Mouse (Mus musculus) embryo, embryonic 11.5 days (tissue): Measurements from ENCODE around the gene Aven.

Experiments used
- DNase-seq: peaks from one replicate; pipeline ENCODE4 v3.0.0-alpha.2; 2012; ENCODE audit warnings: low read depth, low spot score

The Aven gene

DNA sequence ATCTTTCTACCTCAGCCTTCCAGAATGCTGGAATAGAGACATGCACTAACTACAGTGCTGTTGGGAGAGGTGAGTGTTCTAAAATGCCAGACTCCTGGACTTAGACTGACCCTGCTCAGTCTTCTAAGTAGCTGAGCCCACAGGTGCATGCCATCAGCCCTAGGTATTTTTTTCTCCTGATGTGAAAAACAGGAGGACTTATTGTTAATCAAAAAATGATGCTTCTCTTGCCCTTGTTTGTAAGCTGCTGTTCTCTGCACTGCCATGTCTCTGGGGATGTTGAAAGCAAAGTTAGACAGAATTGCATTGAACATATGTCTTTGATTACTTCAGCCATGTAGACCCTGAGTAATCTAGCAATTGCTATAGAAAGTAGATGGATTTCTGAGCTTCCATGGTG is 64.7 kb downstream of the Aven start:
- DNase-seq: no peak

DNA sequence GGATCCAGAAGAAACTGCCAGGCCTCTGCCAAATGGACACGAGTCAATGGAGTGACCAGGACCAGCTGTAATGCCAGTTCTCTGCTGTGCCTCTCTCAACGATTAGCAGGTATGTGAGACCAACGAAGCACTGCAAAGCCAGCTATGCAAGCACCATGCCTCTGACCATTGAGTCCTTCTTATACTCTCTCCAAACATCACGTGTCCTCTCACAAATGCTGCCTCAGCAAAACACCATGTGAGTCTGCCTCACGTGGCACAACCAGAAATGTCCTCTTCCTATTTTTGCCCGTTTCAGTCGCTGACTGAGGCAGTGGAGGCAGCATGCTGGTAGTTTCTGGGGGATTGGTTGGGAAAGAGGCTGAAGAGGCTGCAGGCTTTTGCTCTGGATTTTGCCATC is 68.8 kb downstream of the Aven start:
- no peak for DNase-seq

DNA sequence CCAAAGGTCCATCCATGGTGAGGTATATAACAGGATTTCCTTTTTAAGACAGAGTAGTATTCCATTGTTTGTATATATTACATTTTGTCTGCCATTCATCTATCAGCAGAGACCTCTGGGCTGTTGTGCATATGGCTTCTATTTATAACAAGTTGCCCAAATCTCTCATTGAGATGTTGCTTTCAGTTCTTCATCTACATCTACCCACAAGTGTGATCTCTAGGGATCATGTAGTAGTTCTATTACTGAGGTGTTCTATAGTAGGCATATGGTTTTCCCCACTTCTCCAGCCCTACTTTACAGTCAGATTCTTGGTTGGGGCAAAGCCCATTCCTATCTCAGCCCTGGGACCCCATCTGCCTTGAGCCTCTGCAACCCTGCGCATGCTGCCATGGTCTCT is 72.3 kb downstream of the Aven start:
- no peak for DNase-seq

DNA sequence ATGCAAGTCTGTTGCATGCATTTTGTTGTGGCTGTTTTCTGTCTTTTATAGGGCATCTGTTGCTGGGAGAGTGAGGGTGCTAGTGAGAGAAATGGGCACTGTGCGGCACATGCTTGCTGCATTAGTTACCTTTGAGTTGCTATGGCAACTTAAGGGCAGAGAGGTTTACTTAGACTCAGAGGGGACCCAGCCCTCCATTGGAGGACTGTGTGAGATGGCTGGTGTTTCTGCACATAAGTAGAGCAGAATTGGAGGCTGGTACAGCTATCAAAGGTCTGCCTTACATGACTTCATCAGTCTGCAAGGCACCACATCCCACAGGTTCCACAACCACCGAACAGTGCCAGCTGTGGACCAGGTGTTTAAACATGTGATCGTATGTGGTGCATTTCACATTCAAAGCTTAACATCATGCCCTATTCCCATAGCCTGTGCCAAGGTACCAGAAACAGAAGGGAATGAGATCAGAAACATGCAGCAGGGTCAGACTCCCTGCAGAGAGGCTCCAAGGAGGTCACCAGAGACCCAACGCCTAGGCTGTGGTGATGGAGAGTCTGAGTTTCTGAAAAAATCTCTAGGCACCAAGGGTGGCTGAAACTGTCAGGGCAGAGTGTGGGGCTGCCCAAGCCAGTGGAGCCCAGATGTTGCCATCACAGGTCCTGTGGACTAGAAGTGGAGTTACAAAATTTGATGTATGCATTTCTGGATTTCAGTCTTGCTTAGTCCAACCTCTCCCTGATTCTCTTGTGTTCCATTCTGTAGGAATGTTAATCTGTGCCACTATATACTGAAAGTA is 73.7 kb downstream of the Aven start:
- no peak for DNase-seq

DNA sequence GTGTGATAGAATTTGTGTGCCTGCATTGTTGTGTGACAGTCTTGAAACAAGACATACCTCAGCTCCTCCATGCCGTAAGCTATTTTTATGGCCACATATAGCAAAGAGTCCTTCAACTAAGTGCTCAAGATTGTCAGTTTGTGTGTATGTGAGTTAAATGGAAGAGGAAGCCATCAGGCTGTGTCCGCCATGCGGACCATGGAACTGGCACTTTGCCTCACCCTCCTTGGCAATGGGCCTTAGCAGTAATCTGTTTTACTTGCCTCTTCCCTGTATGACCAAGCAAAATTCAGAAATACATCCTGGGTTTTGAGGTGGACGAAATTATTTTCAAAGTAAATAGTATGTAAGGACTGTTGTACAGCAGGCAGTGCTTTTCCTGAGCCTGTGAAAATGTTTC is 75.0 kb downstream of the Aven start:
- no peak for DNase-seq

DNA sequence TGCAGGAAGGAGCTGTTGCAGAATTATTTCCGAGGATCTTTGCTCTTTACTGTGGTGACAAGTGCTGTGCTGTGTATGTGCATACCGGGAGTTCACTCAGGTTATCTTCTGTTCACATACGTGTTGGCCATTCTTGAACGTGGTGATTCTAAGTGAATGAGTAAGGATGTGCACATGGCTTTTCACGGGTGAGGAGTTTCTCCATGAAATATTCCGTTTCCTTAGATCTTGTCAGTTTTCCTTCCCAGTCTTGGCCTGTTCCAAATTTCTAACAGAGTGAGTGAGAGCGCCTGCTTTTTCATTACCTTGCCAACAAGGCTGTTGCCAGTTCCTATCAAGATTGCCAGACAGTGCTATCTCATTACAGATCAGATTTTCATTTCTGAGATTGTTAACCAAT is 98.2 kb downstream of the Aven start:
- DNase-seq: no peak

DNA sequence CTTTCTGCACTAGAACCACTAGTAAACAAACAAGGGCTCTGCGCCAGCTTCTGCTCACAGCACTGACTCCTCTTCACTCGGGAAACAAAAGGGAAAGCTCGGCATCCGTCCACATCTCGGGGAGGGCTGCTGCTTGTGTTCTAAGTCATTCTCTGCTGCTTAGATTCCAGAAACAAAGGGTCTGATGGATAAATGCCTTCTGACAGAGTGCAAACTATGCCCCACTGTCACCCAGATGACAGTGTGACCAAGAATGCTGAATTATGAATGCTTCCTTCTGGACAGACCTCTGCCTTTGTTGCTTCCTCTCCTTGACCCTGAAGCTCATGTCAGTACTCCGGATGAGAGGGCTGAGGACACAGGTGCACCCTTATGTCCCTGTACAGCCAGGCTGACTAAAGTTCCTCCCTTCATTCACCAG is 98.7 kb downstream of the Aven start:
- no peak for DNase-seq

DNA sequence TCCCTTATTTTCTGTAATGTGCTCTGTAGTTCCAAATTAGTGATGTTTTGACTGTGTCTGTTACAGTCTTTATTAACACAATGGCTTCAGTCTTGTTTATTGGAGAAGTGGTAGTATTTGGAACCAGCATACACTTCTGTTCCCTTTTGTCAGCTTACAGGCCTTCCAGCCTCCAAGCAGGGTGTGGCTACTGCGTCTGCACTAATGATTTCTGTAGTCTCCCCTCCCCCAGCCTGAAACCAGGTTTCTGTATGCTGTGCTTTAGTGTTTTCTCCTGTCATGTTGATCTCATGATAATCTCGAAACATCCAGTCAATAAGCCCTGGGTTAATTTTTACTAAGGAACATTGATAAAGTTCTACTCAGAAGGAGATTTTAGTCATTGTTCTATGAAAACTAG is 100.6 kb downstream of the Aven start:
- no peak for DNase-seq

DNA sequence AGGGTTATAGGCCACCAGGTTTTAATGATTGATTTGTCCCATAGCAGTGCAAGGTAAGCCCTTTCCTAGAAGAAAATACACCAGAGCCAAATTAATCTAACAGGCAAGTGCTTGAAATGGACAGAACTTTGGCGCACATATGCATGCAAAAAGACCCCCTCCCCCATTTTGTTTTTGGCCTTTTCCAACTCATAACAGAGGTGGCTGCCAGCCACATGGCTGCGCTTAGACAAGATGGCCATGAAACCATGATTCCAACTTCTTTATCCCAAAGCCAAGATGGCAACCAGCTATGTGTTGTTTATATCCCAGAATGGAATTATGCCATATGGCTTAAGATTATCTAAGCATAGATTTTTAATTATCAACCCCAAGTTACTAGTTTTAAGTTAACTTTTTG is 101.0 kb downstream of the Aven start:
- DNase-seq: no peak

DNA sequence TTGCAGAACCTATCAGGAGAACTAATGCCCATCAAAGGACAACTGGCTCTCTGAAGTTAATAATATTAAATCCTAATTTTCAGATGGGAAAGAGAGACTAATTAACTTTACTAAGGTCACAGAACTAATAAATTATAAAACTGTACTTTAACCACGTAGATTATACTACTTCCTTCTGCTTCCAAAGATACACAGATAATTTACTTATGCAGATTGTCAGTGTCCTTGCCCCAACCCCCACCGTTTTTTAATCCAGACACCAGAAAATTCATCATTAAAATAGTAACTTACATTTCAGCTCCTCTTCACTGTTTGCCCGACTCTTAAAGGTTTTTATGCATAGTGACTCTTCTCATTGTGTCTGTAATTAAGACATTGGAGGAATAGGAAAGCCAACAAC is 103.0 kb downstream of the Aven start:
- DNase-seq: no peak

DNA sequence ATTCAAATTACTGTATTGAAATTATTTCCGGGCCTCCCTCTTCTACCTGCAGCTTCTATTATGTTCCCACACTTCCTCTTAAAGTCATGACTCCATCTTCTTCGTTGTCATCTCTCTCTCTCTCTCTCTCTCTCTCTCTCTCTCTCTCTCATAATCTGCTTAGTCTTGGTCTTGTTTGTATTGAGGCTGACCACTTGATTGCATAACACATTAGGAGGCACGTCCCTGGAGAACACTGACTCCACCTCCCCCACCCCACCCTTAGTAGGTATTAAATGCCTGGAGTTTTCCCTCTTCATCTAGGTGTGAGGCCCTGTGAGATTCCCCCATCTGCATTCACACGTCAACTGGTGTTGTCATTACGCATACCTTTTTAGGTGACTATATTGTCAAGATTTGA is 103.7 kb downstream of the Aven start:
- DNase-seq: no peak

DNA sequence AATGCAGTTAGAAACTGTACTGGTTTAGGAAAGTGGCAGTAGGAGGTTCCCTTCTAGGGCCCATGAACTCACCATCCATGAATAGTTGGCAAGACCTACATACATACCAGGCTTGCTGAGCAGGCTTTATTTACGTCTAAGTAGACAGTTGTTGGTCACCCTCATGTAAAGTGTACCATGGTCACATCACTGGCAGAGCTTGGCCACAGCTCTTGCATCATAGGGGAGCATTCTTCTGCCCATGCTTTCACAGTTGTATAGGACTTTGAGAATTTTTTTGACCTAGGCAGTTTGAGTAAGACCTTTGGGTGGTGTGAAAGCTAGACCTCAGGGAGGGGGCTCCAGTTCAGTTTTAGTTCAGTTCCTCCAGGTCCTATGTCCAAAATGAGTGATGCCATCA is 104.3 kb downstream of the Aven start:
- no peak for DNase-seq

DNA sequence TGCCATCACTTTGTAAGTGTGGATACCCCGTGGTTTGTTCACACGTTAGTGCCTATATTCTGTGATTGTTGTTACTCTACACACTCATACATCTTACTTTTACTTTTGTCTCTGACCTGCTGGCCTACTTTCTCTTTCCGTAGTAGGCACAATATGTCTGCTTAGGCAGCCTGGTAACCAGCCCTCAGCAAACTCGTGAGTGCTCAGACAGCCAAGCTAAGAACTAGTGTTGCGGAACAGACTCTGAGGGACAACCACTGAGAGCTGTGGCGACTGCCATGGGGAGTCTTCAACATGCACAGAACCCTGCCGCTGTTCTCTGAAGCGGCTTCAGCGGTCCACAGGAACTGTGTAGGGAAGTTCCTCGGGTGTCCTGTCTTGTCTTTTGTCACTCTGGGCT is 107.5 kb downstream of the Aven start:
- DNase-seq: no peak

DNA sequence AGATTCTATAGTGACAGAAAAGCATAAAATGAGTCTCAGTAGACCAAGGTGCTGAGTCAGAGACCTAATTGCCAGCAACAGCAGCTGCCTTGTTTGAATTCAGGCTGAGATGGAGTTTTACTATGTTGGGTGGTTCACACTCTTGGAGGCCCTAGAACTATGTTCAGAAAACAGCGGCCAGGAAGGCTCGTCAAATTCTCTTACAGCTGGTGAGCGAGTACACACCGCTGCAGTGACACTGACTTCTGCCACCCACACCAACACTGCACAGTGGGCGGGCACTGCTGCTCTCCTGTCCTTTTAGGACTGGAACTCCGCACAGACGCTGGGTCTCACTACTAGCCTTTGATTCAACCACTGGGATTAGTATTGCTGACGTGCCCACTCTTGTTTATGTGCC is 109.7 kb downstream of the Aven start:
- DNase-seq: no peak

DNA sequence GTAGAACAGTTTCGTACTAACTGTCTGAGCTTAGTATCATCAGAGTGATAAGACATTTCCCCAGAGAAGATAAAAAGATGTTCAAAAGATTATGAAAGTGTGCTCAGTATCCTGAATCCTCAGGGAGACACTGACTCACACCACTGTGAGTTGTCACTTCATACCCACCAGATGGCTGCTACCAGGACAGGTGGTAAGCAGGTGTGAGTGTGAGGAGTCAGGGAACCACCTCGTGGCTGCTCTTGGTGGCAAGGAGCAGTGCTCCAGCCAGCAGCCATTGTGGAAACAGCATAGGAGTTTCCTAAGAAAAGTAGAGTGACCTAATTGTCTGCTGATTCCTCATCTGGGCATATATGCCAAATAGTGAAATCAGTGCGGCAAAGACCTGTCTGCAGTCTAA is 113.8 kb downstream of the Aven start:
- no peak for DNase-seq

DNA sequence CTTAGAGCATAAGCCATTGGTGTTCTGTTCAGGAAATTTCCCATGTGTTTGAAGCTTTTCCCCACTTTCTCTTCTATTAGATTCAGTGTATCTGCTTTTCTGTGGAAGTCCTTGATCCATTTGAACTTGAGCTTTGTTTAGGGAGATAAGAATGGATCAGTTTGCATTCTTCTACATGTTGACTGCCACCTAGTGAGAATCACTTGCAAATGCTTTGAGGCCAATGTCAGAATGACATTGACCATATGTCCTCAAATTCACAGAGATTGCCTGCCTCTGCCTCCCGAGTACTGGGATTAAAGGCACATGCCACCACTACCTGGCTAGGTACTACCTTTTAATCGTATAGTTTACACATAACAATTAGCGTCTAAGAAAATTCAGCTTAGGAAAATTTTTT is 119.9 kb downstream of the Aven start:
- no peak for DNase-seq

DNA sequence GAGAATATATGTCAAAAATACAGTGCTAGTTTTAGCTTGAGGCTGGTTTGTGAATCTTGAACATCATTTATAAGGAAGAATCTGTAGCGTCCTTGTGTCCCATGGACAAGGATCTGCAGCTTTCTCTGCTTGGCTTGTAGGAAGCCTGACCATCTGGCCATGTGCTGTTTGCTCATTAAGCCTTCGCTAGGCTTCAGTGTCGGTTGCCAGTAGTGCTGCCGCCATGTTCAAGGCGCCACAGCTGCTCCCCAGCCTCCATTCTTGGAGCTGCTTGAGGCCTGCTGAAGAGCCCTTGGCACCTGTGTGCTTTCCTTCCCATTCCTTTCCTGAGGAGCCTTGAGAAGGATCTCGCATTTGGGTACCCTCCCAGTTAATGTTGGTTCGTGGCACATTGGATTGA is 121.6 kb downstream of the Aven start:
- DNase-seq: no peak

DNA sequence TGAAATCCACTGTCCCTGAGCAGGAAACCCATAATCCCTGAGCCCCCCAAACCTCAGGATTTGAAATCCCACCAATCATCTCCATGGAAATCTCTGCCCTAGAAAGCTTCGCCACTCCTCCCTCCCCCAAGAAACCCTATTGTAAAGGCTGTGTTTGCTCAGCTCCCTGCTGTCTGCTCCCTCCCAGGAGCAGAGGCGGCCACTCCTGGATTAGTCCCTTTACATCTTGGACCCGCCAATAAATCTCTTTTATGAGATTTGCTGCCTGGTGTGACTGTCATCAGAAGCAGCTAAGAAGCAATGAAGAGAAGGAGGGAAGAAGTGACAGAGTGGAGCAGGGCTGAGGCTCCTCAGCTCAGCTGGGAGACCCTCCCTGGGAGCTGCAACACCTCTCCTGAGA is 124.4 kb downstream of the Aven start:
- DNase-seq: peak; percentile 22

DNA sequence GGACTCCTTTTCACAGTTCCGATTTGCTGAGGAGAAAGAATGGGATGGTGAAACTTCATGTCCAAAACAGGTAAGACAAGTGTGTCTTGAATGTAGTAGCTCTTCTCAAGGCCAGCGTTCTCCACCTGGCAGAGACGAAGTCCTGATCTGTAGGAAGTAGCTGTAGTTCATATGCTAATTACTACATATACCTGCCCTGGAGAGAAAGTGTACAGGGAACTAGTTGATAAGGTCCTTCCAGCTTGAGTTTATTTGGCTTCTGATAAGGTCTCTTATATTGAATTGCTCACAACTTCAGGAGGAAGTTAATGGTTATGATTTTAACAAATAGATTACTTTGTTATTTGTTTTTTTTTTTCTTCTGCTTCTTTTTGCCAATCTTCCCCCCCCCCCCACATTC is 132.4 kb downstream of the Aven start:
- DNase-seq: no peak

DNA sequence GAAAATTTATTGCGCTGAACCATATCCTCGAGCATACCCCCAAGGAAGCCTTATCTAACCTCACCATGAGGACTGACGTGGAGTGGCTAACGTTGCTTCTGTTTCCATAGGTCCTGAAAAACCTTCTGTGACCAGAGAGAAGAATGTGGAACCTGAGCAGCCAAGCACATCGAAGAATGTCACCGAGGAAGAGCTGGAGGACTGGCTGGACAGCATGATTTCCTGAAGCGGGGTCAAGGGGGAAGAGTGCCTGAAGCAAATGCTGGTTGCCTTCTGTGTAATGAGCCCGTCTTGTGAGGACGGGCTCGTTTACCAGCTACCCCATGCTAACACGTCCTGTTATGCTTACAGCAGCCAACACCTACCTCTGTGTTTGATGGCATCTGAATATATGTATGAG is 137.9 kb downstream of the Aven start:
- DNase-seq: no peak

DNA sequence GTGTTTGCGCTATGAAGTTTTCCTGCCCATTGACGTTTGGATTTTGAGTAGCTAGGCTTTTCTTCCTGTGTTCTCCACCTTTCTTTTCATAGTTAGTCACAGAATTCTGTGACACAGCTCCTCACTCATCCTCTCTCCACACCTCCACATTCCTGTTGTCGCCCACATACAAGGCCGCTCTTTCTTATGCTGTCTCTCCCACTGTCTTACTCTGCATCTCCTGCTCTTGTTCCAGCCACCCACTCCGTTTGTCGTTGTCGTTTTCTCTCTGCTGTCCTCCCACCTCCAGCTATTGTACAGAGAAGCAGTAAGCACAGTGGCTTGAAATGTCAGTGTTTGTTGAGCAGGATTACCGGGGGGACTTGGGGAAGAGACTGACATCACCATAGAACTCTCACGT is 139.8 kb downstream of the Aven start:
- no peak for DNase-seq

DNA sequence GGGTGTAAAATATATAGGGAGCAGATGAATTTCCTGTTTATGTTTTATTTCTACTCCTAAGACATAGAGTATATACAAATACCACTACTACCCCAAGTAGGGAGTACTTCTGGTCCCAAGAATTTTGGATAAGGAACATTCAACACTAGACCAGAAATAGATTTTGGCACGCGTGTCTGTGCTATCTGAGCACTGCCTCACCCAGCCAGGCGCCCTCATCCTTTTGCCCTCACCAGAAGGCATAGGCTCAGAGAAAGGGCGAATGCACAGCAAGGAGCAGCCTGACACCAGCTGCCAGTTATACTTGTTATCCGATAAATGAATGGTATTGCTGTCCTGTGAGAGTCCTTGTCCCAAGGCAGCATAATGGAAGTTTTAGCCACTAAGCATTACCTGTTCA is 144.4 kb downstream of the Aven start:
- no peak for DNase-seq

DNA sequence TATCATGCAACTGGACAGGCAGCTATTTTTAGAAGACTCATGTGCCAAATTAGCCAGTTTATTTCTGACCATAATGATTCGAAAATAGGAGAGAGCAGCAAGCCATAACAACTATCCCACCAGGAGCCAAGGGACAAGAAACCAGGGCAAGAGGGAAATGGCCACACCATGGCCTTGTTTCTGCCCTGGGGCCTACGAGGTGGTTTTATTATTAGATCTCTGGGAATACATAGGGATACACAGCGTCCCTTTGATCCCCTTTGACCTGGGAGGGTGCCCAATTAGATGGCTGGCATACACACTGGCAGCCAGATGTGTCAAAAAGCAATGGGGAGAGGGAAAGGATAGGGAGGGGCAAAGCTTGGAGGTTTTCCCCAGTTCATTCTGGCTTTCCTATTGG is 161.1 kb downstream of the Aven start:
- no peak for DNase-seq

DNA sequence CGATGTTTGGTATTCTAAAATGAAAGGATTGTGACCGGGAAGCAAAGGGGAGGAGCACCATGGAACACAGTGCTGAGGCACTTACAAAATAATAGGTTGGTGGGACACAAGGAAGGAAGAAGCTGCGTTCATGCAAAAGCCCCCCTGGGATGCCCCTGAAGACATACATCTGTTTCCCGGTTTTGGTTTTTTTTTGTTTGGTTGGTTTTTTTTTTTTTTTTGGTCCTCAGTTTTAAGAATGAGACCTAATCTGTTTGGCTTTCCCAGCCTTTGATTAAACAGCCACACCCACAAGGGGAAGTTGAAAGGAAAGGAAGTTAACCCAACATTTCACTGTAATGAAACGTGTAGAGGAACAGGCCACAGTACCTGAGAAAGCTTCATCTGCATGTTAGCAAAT is 163.4 kb downstream of the Aven start:
- no peak for DNase-seq
